Mouse (Mus musculus) ES-E14 (cell line): ENCODE results near the gene 1700007K13Rik.

Source experiments
- MAFK ChIP-seq: IDR thresholded peaks from 2 replicates; pipeline ENCODE4 v1.6.1; 2014; ENCODE audit warnings: mild to moderate bottlenecking, low read depth, low read length, inconsistent platforms; ENCODE audit not compliant: insufficient read depth
- ZC3H11A ChIP-seq: IDR thresholded peaks from 2 replicates; pipeline ENCODE4 v1.6.1; 2012; ENCODE audit warnings: low read depth, mild to moderate bottlenecking, inconsistent platforms, low read length, borderline replicate concordance
- ZNF384 ChIP-seq: IDR thresholded peaks from 2 replicates; pipeline ENCODE4 v1.6.1; 2012; ENCODE audit warnings: low read depth, low read length, inconsistent platforms

DNA sequence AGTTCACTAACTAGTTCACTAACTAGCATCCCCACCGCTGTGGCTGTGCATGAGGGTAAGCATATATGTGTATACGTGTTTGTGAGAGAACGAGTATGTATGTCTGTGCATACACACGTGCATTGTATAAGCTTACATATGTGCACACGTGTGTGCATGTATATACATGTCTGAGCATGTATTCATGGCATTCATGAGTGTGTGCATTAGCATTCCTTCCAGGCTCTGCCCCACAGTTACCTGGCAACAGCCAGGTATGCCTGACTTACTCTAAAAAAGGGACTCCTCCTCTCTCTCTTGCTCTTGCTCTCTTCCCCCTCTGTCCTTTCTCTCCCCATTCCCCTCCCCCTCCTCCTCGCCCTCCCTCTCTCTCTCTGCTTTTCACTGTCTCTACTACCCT lies 38.9 kb downstream of the 1700007K13Rik start:
- TF ChIP-seq MAFK (no peak), ZNF384 (no peak), ZC3H11A (no peak)
